Mouse (Mus musculus) gastrocnemius, postnatal 10 days (tissue): ENCODE measurements around the gene Mus81. TPM values are rescaled to one million over a fixed set of nuclear protein-coding genes. Genes with fewer than 3 reads are reported as not detected.

Experiments
- DNase-seq: peaks from one replicate; pipeline ENCODE4 v3.0.0; 2021; ENCODE audit warnings: mixed read lengths
- total RNA-seq, 2 experiments: library from RNA; stranded (reverse); gene quantifications; 2 replicates each; pipeline ENCODE4 v1.2.3; 2021

Gene Mus81
- total RNA-seq, 2 experiments from 2014 or later = 24.7 to 29.9 TPM

DNA sequence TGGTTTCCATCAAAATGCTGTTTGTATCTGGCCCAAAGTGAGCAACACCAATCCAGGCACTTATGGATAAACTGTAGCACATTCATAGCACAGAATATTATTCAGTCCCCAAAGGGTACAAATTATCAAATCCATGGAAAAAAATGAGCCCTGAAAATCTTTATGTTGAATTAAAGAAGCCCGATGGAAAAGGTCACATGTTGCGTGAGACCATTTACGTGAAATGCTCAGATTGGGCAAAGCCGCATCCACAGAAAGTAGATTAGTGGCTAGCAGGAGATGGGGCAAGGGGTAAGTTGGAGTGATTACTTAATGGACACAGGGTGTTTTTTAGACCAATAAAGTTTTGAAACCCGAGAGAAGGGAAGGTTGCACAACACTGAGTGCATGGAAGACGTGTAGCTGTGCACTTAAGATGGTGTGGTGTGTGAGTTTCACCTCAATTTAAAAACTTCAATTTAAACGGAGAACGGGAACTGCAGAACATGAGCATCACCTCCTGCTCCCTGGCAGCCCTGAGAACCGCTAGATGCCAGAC is 43.8 kb downstream of the Mus81 start:
- no peak for DNase-seq

DNA sequence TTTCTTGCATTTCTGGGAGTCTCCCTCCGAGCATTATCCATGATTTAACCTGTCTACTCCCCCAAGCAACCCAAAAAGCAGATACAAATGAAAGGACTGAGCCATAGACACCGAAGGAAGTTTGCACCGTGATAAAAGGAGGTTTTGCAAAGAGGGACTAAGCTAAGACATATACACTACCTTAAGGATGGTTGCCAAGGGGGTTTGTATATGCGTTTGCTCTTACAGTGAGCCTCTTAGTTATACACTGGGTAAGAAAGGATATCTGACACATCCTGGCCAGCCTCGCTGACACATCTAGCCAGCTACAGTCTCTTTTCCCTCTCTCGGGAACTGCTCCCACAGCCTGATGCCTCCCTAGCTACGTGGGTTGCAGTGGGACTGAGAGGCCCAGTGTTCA is 54.3 kb downstream of the Mus81 start:
- DNase-seq = no peak

DNA sequence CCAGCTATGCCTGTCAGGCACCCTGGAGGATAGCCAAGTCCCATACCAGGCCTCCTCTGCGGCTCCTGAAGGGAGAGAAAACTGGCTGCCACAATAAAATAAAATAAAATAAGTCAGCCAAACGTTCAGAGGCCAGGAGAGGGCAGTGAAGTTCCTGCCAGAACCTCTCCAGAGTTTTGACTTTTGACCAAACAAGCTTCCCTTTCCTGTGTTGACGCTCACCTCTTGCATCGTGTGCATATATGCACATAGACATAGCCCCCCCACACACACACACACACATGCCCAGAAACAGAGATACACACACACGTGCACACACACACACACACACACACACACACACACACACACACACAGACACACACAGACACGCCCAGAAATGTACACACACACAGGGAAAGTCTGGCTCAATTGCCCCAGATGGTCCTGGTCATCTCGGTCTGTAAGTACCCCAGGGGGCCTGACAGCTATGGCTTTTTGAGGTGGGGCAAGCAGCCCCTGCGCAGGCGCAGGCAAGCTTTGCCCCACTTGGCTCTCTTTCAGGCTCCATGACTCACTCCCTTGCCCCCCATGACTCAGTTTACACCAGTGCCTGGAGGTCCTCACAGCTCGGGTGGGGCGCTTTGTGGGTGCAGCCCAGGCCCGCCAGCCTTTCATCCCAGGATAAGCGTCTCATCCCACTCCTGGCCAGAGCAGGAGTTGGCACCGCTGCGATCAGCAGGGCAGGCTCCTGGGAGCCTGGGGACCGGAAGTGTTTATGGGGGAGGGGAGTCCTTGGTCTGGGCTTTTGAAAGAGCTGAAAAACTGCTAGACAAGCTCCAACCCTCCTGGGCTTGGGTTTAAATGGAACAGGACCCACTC is 55.0 kb downstream of the Mus81 start:
- DNase-seq = peak; percentile 46

Other genes with a start within 250 kb of the Mus81 start
- gene Pacs1, start 215.3 kb downstream of the Mus81 start, total RNA-seq = 10 to 100 TPM; 10.3 to 11.1 TPM
- gene Sf3b2, start 192.9 kb downstream of the Mus81 start, total RNA-seq = 10 to 100 TPM; 81.9 to 88.6 TPM
- under 1 TPM; 0.28 to 0.47 TPM for gene Gal3st3, start 190.1 kb downstream of the Mus81 start, total RNA-seq
- gene Catsper1, start 152.7 kb downstream of the Mus81 start, total RNA-seq = not detected
- gene Cst6, start 138.8 kb downstream of the Mus81 start, total RNA-seq = 1 to 10 TPM; 1.8 to 1.9 TPM
- 10 to 100 TPM; 14.0 to 15.6 TPM for gene Eif1ad, start 121.7 kb downstream of the Mus81 start, total RNA-seq
- 100 to 1,000 TPM; 128 to 150 TPM for gene Banf1, start 121.2 kb downstream of the Mus81 start, total RNA-seq
- 10 to 100 TPM; 39.8 to 45.4 TPM for gene Sart1, start 99.7 kb downstream of the Mus81 start, total RNA-seq
- under 1 TPM in 1 of 2 experiments, not detected in 1; 0.23 TPM for gene Tsga10ip, start 85.9 kb downstream of the Mus81 start, total RNA-seq
- gene Drap1, start 63.4 kb downstream of the Mus81 start, total RNA-seq = 100 to 1,000 TPM; 513 to 561 TPM
- 10 to 100 TPM; 47.8 to 50.5 TPM for gene AI837181, start 63.3 kb downstream of the Mus81 start, total RNA-seq
- gene Fosl1, start 40.9 kb downstream of the Mus81 start, total RNA-seq = not detected
- gene Ccdc85b, start 30.5 kb downstream of the Mus81 start, total RNA-seq = 1 to 10 TPM; 8.2 to 9.1 TPM
- 10 to 100 TPM; 53.2 to 54.6 TPM for gene Fibp, start 27.8 kb downstream of the Mus81 start, total RNA-seq
- under 1 TPM in 1 of 2 experiments, not detected in 1; 0.50 TPM for gene Ctsw, start 19.9 kb downstream of the Mus81 start, total RNA-seq
- 10 to 100 TPM; 29.9 to 42.9 TPM for gene Efemp2, start 14.4 kb downstream of the Mus81 start, total RNA-seq
- 100 to 1,000 TPM; 305 to 378 TPM for gene Cfl1, start 2.1 kb upstream of the Mus81 start, total RNA-seq
- gene 1700020D05Rik, start 15.4 kb upstream of the Mus81 start, total RNA-seq = 1 to 10 TPM in 1 of 2 experiments, under 1 TPM in 1; 0.47 to 1.4 TPM
- 1 to 10 TPM; 5.1 to 7.2 TPM for gene Snx32, start 22.1 kb upstream of the Mus81 start, total RNA-seq
- not detected for gene Ovol1, start 72.2 kb upstream of the Mus81 start, total RNA-seq
- gene Ap5b1, start 79.6 kb upstream of the Mus81 start, total RNA-seq = 1 to 10 TPM; 1.6 to 2.7 TPM
- 10 to 100 TPM; 44.9 to 50.4 TPM for gene Rnaseh2c, start 113.5 kb upstream of the Mus81 start, total RNA-seq
- gene Kat5, start 121.8 kb upstream of the Mus81 start, total RNA-seq = 10 to 100 TPM; 31.6 to 39.9 TPM
- gene Rela, start 149.1 kb upstream of the Mus81 start, total RNA-seq = 10 to 100 TPM; 20.0 to 28.8 TPM
- gene Sipa1, start 175.3 kb upstream of the Mus81 start, total RNA-seq = 10 to 100 TPM; 25.5 to 36.6 TPM
- 10 to 100 TPM; 19.3 to 25.0 TPM for gene Map3k11, start 200.3 kb upstream of the Mus81 start, total RNA-seq
- gene Pcnx3, start 200.5 kb upstream of the Mus81 start, total RNA-seq = 10 to 100 TPM; 19.5 to 32.5 TPM
- not detected for gene Kcnk7, start 216.0 kb upstream of the Mus81 start, total RNA-seq
- 100 to 1,000 TPM; 280 to 285 TPM for gene Ehbp1l1, start 237.9 kb upstream of the Mus81 start, total RNA-seq
- gene Fam89b, start 241.3 kb upstream of the Mus81 start, total RNA-seq = 10 to 100 TPM; 43.1 to 44.9 TPM